In genomic region chr7:136221620-136222019, GRCm38 (mm10) we compare ENCODE assay signal across 13 mouse cellular contexts.
"Had no signal": no experiment of that assay in that cellular context is flagged by ENCODE, and none has a peak within 500 bp of the region (broad histone marks: within the 10 kb centered on the region; RNA-seq: fewer than 3 reads in every experiment).

No protein-coding gene starts in this region.

- DNase-seq: kidney, adult 11 months; kidney, adult 9 months; kidney, postnatal 36 days; left cerebral cortex, postnatal 4 days; lung, adult 18-20 months; right cerebral cortex, adult 18-20 months; right cerebral cortex, postnatal 25 days; thymus, postnatal 4 days had no signal

- H3K9ac ChIP-seq: limb, embryonic 13.5 days; liver, embryonic 14.5 days; neural tube, embryonic 15.5 days had no signal

- H3K27me3 ChIP-seq: neural tube, embryonic 15.5 days had no signal

- H3K9me3 ChIP-seq: limb, embryonic 13.5 days; neural tube, embryonic 15.5 days had no signal

- H3K4me3 ChIP-seq: layer of hippocampus, adult 2 months; limb, embryonic 13.5 days; neural tube, embryonic 15.5 days had no signal

- H3K36me3 ChIP-seq: limb, embryonic 13.5 days; neural tube, embryonic 15.5 days had no signal

- H3K4me2 ChIP-seq: limb, embryonic 13.5 days; neural tube, embryonic 15.5 days had no signal

- H3K27ac ChIP-seq: kidney, postnatal 0 days; layer of hippocampus, adult 2 months; limb, embryonic 13.5 days; liver, embryonic 14.5 days; neural tube, embryonic 15.5 days had no signal
